In the genomic region with DNA sequence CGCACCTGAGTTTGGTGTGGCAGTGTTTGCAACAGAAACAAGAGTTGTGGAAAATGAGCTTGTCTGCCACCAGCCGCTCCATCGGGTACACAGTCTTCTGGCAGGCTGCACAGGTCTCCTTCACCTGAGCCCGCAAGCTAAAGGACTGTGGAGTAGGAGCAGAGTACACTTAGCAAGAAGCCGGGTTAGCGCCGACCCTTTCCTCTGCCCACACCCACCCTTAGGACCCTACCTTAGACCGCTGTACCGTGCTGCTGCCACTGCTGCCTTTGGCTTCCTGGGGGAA, we compare ENCODE assay signal across 8 mouse cellular contexts. TPM values are rescaled to one million over a fixed set of nuclear protein-coding genes. Genes with fewer than 3 reads are reported as not detected.
DNase-seq lines count a peak whose midpoint lies in the region; ATAC-seq lines count a peak whose summit lies in the region.

No protein-coding gene starts in this region.

- H3K27ac ChIP-seq in kidney, embryonic 16.5 days (ENCODE audit: low read length) = peak overlapping the region; percentile 89
- H3K27ac ChIP-seq in hindbrain, embryonic 14.5 days = peak overlapping the region; percentile 96
- peak overlapping the region; percentile 99 for H3K27ac ChIP-seq in midbrain, embryonic 14.5 days (replicated peaks; ENCODE audit: low read depth, low read length)

- DNase-seq in kidney, postnatal 14 days = no peak
- peak; percentile 46 for DNase-seq in brain, adult 2 months (ENCODE audit: low read depth, low spot score)
- no peak for DNase-seq in hindbrain, embryonic 14.5 days (ENCODE audit: low spot score)
- peak; percentile 31 for DNase-seq in midbrain, embryonic 14.5 days
- DNase-seq in spleen, postnatal 4 days (ENCODE audit: low spot score in 2 of 2) = no peak
- no peak for DNase-seq in T-cell, adult 2 months (ENCODE audit: low spot score)
- no peak for DNase-seq in spleen, adult 18-20 months

- H3K9ac ChIP-seq in kidney, embryonic 16.5 days (replicated peaks; ENCODE audit: low read length) = peak overlapping the region; percentile 95
- peak overlapping the region; percentile 93 for H3K9ac ChIP-seq in hindbrain, embryonic 14.5 days
- peak overlapping the region; percentile 97 for H3K9ac ChIP-seq in midbrain, embryonic 14.5 days (replicated peaks; ENCODE audit: low read length)

- peak; percentile 32 for ATAC-seq in kidney, embryonic 16.5 days (ENCODE audit: low FRiP score, low TSS enrichment)
- peak; percentile 15; the same call in 1 of the 2 replicates for ATAC-seq in hindbrain, embryonic 14.5 days (ENCODE audit: low FRiP score)
- ATAC-seq in midbrain, embryonic 14.5 days (ENCODE audit: low FRiP score, low TSS enrichment) = no peak

- H3K9me3 ChIP-seq in kidney, embryonic 16.5 days (ENCODE audit: low read length) = no peaks in the 10 kb centered on the region
- H3K9me3 ChIP-seq in hindbrain, embryonic 14.5 days (ENCODE audit: control insufficient read depth, low read length) = no peaks in the 10 kb centered on the region
- no peaks in the 10 kb centered on the region for H3K9me3 ChIP-seq in midbrain, embryonic 14.5 days (ENCODE audit: control insufficient read depth, low read length)

- H3K27me3 ChIP-seq in kidney, embryonic 16.5 days (ENCODE audit: insufficient read depth, low read length) = no peaks in the 10 kb centered on the region
- H3K27me3 ChIP-seq in hindbrain, embryonic 14.5 days (ENCODE audit: control insufficient read depth, insufficient read depth, low read length) = no peaks in the 10 kb centered on the region
- no peaks in the 10 kb centered on the region for H3K27me3 ChIP-seq in midbrain, embryonic 14.5 days (ENCODE audit: control insufficient read depth, insufficient read depth, low read length)

- H3K4me1 ChIP-seq in kidney, embryonic 16.5 days (ENCODE audit: insufficient read depth, low read length) = peaks cover 22% of the 10 kb centered on the region
- H3K4me1 ChIP-seq in hindbrain, embryonic 14.5 days (replicated peaks; ENCODE audit: control insufficient read depth, insufficient read depth, low read length) = peaks cover 27% of the 10 kb centered on the region
- peaks cover 26% of the 10 kb centered on the region for H3K4me1 ChIP-seq in midbrain, embryonic 14.5 days (ENCODE audit: control insufficient read depth, insufficient read depth, low read length)

- peak overlapping the region; percentile 92 for H3K4me2 ChIP-seq in kidney, embryonic 16.5 days (replicated peaks; ENCODE audit: low read depth, low read length)
- H3K4me2 ChIP-seq in hindbrain, embryonic 14.5 days (replicated peaks) = peak overlapping the region; percentile 96
- H3K4me2 ChIP-seq in midbrain, embryonic 14.5 days (ENCODE audit: low read length) = peak overlapping the region; percentile 90

- peaks cover 40% of the 10 kb centered on the region for H3K36me3 ChIP-seq in kidney, embryonic 16.5 days (ENCODE audit: insufficient read depth, low read length)
- H3K36me3 ChIP-seq in hindbrain, embryonic 14.5 days (replicated peaks; ENCODE audit: control insufficient read depth, insufficient read depth) = peaks cover 51% of the 10 kb centered on the region
- H3K36me3 ChIP-seq in midbrain, embryonic 14.5 days (ENCODE audit: control insufficient read depth, insufficient read depth, low read length) = peaks cover 37% of the 10 kb centered on the region

- peak overlapping the region; percentile 80 for H3K4me3 ChIP-seq in kidney, embryonic 16.5 days (ENCODE audit: low read length)
- peak overlapping the region; percentile 79 for H3K4me3 ChIP-seq in hindbrain, embryonic 14.5 days (replicated peaks; ENCODE audit: low read length)
- peak overlapping the region; percentile 80 for H3K4me3 ChIP-seq in midbrain, embryonic 14.5 days (replicated peaks; ENCODE audit: low read depth, low read length)

- WGBS in kidney, embryonic 16.5 days = 26% methylated on average over 9 of the region's 9 CpGs
- WGBS in hindbrain, embryonic 14.5 days = 45% methylated on average over 9 of the region's 9 CpGs
- WGBS in midbrain, embryonic 14.5 days = 41% methylated on average over 9 of the region's 9 CpGs

RNA-seq across cellular contexts. Expression of gene Gm10840, which starts 1.8 kb away (rescaled TPM):
- polyA plus RNA-seq in kidney, embryonic 16.5 days (2015; fragmentation: Nextera tagmentation; extraction: Ambion mirVana) = not detected in 2 replicates
- not detected in 2 replicates for polyA plus RNA-seq in hindbrain, embryonic 14.5 days (2014; fragmentation: Nextera tagmentation; extraction: Ambion mirVana)
- not detected in 2 replicates for polyA plus RNA-seq in midbrain, embryonic 14.5 days (2014; fragmentation: Nextera tagmentation; extraction: Ambion mirVana)

RNA-seq across cellular contexts. Expression of gene Limd2, which starts 1.8 kb away (rescaled TPM):
- 207 and 214 TPM in 2 replicates for polyA plus RNA-seq in kidney, embryonic 16.5 days (2015; fragmentation: Nextera tagmentation; extraction: Ambion mirVana)
- polyA plus RNA-seq in hindbrain, embryonic 14.5 days (2014; fragmentation: Nextera tagmentation; extraction: Ambion mirVana) = 140 and 158 TPM in 2 replicates
- 161 and 171 TPM in 2 replicates for polyA plus RNA-seq in midbrain, embryonic 14.5 days (2014; fragmentation: Nextera tagmentation; extraction: Ambion mirVana)

RNA-seq across cellular contexts. Expression of gene Strada, which starts 43.1 kb away (rescaled TPM):
- 32.1 and 33.3 TPM in 2 replicates for polyA plus RNA-seq in kidney, embryonic 16.5 days (2015; fragmentation: Nextera tagmentation; extraction: Ambion mirVana)
- polyA plus RNA-seq in hindbrain, embryonic 14.5 days (2014; fragmentation: Nextera tagmentation; extraction: Ambion mirVana) = 27.4 and 30.1 TPM in 2 replicates
- polyA plus RNA-seq in midbrain, embryonic 14.5 days (2014; fragmentation: Nextera tagmentation; extraction: Ambion mirVana) = 30.0 and 30.5 TPM in 2 replicates

RNA-seq across cellular contexts. Expression of gene Ccdc47, which starts 57.3 kb away (rescaled TPM):
- polyA plus RNA-seq in kidney, embryonic 16.5 days (2015; fragmentation: Nextera tagmentation; extraction: Ambion mirVana) = 96.0 and 101 TPM in 2 replicates
- polyA plus RNA-seq in hindbrain, embryonic 14.5 days (2014; fragmentation: Nextera tagmentation; extraction: Ambion mirVana) = 76.6 and 94.5 TPM in 2 replicates
- polyA plus RNA-seq in midbrain, embryonic 14.5 days (2014; fragmentation: Nextera tagmentation; extraction: Ambion mirVana) = 48.7 and 87.5 TPM in 2 replicates

RNA-seq across cellular contexts. Expression of gene Ddx42, which starts 57.9 kb away (rescaled TPM):
- 81.5 and 88.1 TPM in 2 replicates for polyA plus RNA-seq in kidney, embryonic 16.5 days (2015; fragmentation: Nextera tagmentation; extraction: Ambion mirVana)
- 78.0 and 82.2 TPM in 2 replicates for polyA plus RNA-seq in hindbrain, embryonic 14.5 days (2014; fragmentation: Nextera tagmentation; extraction: Ambion mirVana)
- 56.3 and 88.3 TPM in 2 replicates for polyA plus RNA-seq in midbrain, embryonic 14.5 days (2014; fragmentation: Nextera tagmentation; extraction: Ambion mirVana)

Comparison
In these comparisons a context has a peak if more than half of its experiments do, and no peak if none do; other contexts are left out.
1. DNase-seq: peak in brain, adult 2 months (single experiment) and midbrain, embryonic 14.5 days (single experiment); none in kidney, postnatal 14 days (single experiment), hindbrain, embryonic 14.5 days (single experiment), spleen, postnatal 4 days (0 of 2), T-cell, adult 2 months (single experiment) and spleen, adult 18-20 months (0 of 2).
2. Peak in every context shown above with its lines, with median percentiles within 50 percentile points of each other: H3K27ac ChIP-seq, H3K4me2 ChIP-seq, H3K4me3 ChIP-seq and H3K9ac ChIP-seq.